Mouse (Mus musculus) bone marrow, adult 2 months (tissue): ENCODE data around the gene Atl2.

Experiments used
- CTCF ChIP-seq: fragments of 200-500 bp; IDR thresholded peaks from 2 replicates; pipeline ENCODE4 v1.5.1; 2011; ENCODE audit warnings: low read length, control low read depth; ENCODE audit not compliant: control insufficient read depth, insufficient read depth
- POLR2A ChIP-seq: fragments of 200-500 bp; IDR thresholded peaks from 2 replicates; pipeline ENCODE4 v1.6.1; 2011; ENCODE audit warnings: low read depth, mild to moderate bottlenecking, control low read depth, low read length, borderline replicate concordance; ENCODE audit not compliant: control insufficient read depth

DNA sequence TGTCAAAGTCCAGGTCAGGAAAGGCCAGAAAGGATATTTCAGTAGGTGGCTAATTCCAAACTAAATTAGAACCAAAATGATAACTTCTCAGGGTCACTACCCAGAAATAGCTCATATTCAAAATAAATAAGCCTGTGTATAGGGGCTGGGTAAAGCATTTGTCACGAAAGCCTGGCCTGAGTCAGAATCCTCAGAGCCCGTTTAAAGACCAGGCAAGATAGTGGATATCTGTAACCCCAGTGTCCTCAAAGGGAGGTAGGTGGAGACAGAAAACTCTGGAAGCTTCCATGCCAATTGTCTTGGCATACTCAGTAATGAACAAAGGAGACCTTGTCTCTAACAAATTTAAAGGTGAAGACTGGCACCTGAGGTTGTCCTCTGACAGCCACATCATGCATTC, 16.3 kb upstream of the Atl2 start:
- no peak for TF ChIP-seq CTCF
- no peak for TF ChIP-seq POLR2A
